Mouse (Mus musculus) lung, adult 2 months (tissue): ENCODE measurements around the gene Afm.

Experiments
- CTCF ChIP-seq: fragments of 200-500 bp; IDR thresholded peaks from 2 replicates; pipeline ENCODE4 v1.5.1; 2011; ENCODE audit warnings: mild to moderate bottlenecking, low read length, control low read depth; ENCODE audit not compliant: insufficient read depth
- POLR2A ChIP-seq: fragments of 200-500 bp; IDR thresholded peaks from 2 replicates; pipeline ENCODE4 v1.6.1; 2011; ENCODE audit warnings: low read depth, mild to moderate bottlenecking, control low read depth, low read length, borderline replicate concordance; ENCODE audit errors: extremely low read depth

DNA sequence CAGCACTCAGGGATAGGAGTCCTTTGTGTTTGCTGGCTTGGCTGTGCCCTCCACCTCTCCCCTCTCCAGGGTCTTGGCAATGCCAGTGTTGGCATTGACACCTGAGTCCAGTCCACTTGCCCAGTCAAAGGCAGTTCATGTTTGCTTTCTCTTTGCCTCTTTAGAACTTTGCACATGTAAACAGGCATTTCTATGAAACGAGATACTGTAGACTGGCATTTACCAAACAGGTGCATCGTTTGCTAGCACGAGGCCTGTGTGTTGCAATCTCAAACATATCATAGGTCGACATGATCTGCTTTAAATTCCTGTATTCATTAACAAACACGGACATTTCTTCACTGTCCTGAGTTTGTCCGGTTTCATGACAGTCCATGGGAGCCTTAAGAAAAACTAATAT, 42.0 kb downstream of the Afm start, which contains the start of gene 5830473C10Rik:
- TF ChIP-seq CTCF (no peak), POLR2A (no peak)
